Mouse (Mus musculus): ENCODE data around the gene Grb14. TPM values are rescaled to one million over a fixed set of nuclear protein-coding genes. Genes with fewer than 3 reads are reported as not detected.
A peak's percentile ranks its signal among the peaks of the same experiment; 100 is the strongest.

The Grb14 gene
- polyA plus RNA-seq (2016; fragmentation: Nextera tagmentation; extraction: Ambion mirVana): 12.2 and 13.0 TPM in 2 replicates

DNA sequence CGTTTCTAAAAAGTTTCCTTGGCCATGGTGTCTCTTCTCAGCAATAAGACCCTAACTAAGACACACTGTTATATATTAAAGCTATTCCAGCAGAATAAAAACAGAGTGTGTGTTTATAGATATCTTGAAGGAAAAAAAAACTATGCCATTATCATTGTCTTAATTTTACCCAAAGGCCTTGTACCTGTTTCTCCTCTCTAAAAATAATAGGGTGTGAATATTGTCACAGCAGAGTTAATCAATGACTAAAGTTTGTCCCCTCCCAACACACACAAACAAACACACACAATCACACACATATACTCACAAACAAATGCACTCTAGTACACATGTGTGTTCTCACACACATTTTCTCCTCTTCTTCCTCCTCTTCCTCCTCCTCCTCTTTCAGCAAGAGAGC is at the start of gene Grb14:
Grb14 (minus strand) TSS at position 101 of the 400 bp plus-strand sequence.
- Histone ChIP-seq H3K4me2 (replicated peaks) (no peak within 1 kb of the TSS), H3K4me1 (0 out of 2 replicates have a peak, but pooled peaks cover 5% of the 10 kb centered on the region), H3K27me3 (no peaks in the 10 kb centered on the region), H3K4me3 (no peak within 1 kb of the TSS), H3K9ac (no peak within 1 kb of the TSS), H3K36me3 (no peaks in the 10 kb centered on the region), H3K9me3 (no peaks in the 10 kb centered on the region), H3K27ac (no peak within 1 kb of the TSS)
- no peak for ATAC-seq (ENCODE audit: insufficient number of reproducible peaks, insufficient read depth, low FRiP score, low TSS enrichment)
- WGBS: 80% methylated on average over 1 of the region's 1 CpGs

DNA sequence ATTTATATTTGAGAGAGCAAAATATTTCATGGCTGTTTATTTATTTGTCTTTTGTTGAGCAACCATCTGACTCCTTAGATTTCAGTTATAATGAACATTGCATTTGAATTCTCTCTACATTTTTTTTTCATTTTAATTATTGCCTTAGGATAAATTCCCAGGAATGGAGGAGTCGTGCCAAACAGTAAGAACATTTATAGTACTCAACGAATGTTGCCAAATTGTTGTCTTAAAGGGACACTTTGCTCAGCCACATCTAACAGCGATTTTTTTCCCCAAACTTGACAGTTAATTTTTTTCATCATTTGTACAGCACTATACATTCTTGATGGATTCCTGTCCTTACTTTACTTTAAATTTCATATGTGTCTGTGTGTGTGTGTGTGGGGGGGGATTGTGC is 47.4 kb upstream of the Grb14 start:
- Histone ChIP-seq H3K9me3 (no peaks in the 10 kb centered on the region), H3K4me1 (no peaks in the 10 kb centered on the region), H3K9ac (no peak overlapping the region), H3K27ac (no peak overlapping the region), H3K4me3 (no peak overlapping the region), H3K36me3 (no peaks in the 10 kb centered on the region), H3K4me2 (replicated peaks) (no peak overlapping the region), H3K27me3 (no peaks in the 10 kb centered on the region)
- WGBS: 79% methylated on average over 3 of the region's 3 CpGs
- ATAC-seq (ENCODE audit: insufficient number of reproducible peaks, insufficient read depth, low FRiP score, low TSS enrichment): no peak

- H3K4me3 ChIP-seq: no peak overlapping the region
- no peaks in the 10 kb centered on the region for H3K27me3 ChIP-seq
- no peaks in the 10 kb centered on the region for H3K4me1 ChIP-seq
- WGBS: 87% methylated on average over 2 of the region's 2 CpGs
- no peaks in the 10 kb centered on the region for H3K9me3 ChIP-seq
- no peaks in the 10 kb centered on the region for H3K36me3 ChIP-seq
- no peak overlapping the region for H3K9ac ChIP-seq
- no peak for ATAC-seq (ENCODE audit: insufficient number of reproducible peaks, insufficient read depth, low FRiP score, low TSS enrichment)
- no peak overlapping the region for H3K27ac ChIP-seq
- no peak overlapping the region for H3K4me2 ChIP-seq (replicated peaks)
Observed at GRCm38 (mm10) chr2:65053764-65054163, 29.0 kb upstream of the Grb14 start.

DNA sequence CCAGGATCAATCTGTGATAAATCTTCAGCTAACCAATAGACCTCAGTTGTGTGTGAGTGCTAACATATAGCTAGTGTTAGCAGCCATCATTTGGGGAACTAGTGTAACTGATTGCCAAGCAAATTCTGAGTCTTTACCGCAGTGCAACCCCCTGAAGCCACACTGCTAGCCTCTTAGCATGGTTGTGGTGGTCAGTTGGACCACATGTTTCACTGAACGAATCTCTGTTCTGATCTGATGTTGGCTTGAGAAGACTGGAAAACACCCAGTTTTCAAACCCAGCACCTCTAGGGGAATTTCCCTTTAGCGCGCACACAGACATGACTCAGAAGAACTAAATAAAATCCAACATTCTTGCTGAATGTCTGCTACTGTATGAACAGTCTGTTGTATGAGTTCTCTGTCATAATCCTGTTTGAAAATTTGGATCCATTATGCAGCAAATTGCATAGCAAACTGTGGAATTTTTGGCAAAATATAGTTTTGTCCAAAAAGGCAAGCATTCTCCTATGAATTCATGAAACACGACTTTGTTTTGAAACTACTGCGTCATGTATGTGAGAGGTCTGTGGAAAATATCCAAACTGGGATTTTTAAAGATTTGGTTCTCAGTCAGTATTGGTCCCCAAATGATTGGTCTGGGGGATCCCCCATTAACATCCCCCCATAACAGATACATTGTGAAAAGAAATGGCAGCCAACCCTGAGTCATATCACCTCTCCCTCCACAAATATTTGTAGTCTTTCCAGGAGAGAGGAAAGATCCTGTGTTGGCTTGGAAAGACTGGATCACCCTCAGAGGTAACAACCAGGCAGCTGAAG is 27.6 kb upstream of the Grb14 start:
- ATAC-seq (ENCODE audit: insufficient number of reproducible peaks, insufficient read depth, low FRiP score, low TSS enrichment): no peak
- WGBS: 90% methylated on average over 6 of the region's 6 CpGs
- H3K27me3 ChIP-seq: no peaks in the 10 kb centered on the region
- no peaks in the 10 kb centered on the region for H3K9me3 ChIP-seq
- H3K36me3 ChIP-seq: no peaks in the 10 kb centered on the region
- no peaks in the 10 kb centered on the region for H3K4me1 ChIP-seq
- H3K4me3 ChIP-seq: no peak overlapping the region
- H3K9ac ChIP-seq: no peak overlapping the region
- no peak overlapping the region for H3K4me2 ChIP-seq (replicated peaks)
- no peak overlapping the region for H3K27ac ChIP-seq

DNA sequence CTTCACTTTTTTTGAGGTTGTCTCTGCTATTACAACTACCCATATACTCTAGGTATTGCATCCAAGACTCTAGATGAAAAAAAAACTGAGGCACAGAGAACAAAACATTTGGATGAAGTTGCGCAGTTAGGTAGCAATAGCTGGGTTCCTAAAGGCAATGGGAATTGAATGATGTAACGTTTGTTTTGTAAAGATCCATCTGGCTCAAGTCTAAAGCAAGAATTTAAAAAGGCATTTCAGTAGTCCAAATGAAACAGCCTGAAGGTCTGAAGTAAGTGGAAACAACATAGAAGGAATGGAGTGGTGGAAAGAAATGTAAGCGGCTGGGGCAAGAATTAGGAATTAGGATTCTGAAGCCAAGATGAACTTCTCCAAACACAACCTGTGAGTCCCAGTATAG is 26.0 kb upstream of the Grb14 start:
- no peaks in the 10 kb centered on the region for H3K27me3 ChIP-seq
- H3K27ac ChIP-seq: no peak overlapping the region
- no peak overlapping the region for H3K4me3 ChIP-seq
- H3K9me3 ChIP-seq: no peaks in the 10 kb centered on the region
- no peak for ATAC-seq (ENCODE audit: insufficient number of reproducible peaks, insufficient read depth, low FRiP score, low TSS enrichment)
- H3K9ac ChIP-seq: no peak overlapping the region
- 91% methylated on average over 3 of the region's 3 CpGs for WGBS
- no peak overlapping the region for H3K4me2 ChIP-seq (replicated peaks)
- no peaks in the 10 kb centered on the region for H3K4me1 ChIP-seq
- H3K36me3 ChIP-seq: no peaks in the 10 kb centered on the region

DNA sequence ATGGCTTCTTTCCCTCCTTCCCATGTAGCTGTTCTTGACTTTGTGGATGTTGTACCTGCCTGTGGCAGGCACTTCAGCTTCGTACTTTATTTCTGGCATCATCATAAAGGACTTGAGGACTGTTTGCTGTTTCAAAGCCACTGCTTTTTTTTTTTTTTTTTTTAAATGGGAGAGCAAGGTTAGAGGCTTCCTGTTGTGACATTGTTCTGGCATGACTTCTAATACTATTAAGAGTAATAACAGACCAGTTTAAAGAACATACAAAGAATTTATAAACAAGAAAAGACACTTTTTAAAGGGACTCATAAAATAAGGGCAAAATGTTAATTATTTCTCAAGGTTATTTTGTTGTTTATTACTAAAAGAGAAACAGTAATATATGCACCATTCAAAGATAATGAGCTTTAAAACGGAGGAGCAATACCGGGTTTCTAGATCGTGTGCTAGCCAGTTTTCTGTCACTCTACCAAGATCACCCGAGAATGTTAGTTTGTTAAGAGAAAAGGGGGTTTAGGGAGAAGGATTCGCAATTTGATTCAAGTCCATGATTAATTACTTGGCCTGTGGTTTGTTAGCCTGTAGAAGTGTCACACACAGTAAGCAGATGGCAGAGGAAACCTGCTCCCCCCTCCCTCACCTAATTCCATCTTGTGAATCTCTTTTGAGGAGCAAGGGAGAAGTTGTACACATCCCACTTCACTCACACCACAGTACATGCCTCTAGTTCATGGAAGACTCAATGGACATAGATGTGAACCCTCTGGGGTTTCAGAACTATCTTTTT is 23.6 kb upstream of the Grb14 start:
- H3K36me3 ChIP-seq: no peaks in the 10 kb centered on the region

GRCm38 (mm10) chr2:65038164-65038563 is 13.4 kb upstream of the Grb14 start:
- no peak overlapping the region for H3K4me3 ChIP-seq
- no peaks in the 10 kb centered on the region for H3K36me3 ChIP-seq
- H3K27ac ChIP-seq: no peak overlapping the region
- WGBS: 33% methylated on average over 4 of the region's 4 CpGs
- no peak overlapping the region for H3K4me2 ChIP-seq (replicated peaks)
- H3K27me3 ChIP-seq: no peaks in the 10 kb centered on the region
- H3K9ac ChIP-seq: no peak overlapping the region
- H3K4me1 ChIP-seq: no peaks in the 10 kb centered on the region
- ATAC-seq (ENCODE audit: insufficient number of reproducible peaks, insufficient read depth, low FRiP score, low TSS enrichment): no peak
- H3K9me3 ChIP-seq: no peaks in the 10 kb centered on the region

More for the DNA sequence above, 23.6 kb upstream of the Grb14 start:
- Histone ChIP-seq H3K9ac (no peak overlapping the region), H3K9me3 (no peaks in the 10 kb centered on the region), H3K27ac (no peak overlapping the region), H3K4me1 (no peaks in the 10 kb centered on the region), H3K4me3 (no peak overlapping the region), H3K4me2 (replicated peaks) (no peak overlapping the region), H3K27me3 (no peaks in the 10 kb centered on the region)
- 81% methylated on average over 6 of the region's 6 CpGs for WGBS
- ATAC-seq (ENCODE audit: insufficient number of reproducible peaks, insufficient read depth, low FRiP score, low TSS enrichment): no peak

- ATAC-seq (ENCODE audit: insufficient number of reproducible peaks, insufficient read depth, low FRiP score, low TSS enrichment): no peak
- no peaks in the 10 kb centered on the region for H3K4me1 ChIP-seq
- no peak overlapping the region for H3K4me2 ChIP-seq (replicated peaks)
- H3K36me3 ChIP-seq: no peaks in the 10 kb centered on the region
- H3K27me3 ChIP-seq: no peaks in the 10 kb centered on the region
- 38% methylated on average over 8 of the region's 8 CpGs for WGBS
- H3K4me3 ChIP-seq: no peak overlapping the region
- no peaks in the 10 kb centered on the region for H3K9me3 ChIP-seq
- H3K9ac ChIP-seq: no peak overlapping the region
- no peak overlapping the region for H3K27ac ChIP-seq
Observed at GRCm38 (mm10) chr2:65037546-65037945, 12.8 kb upstream of the Grb14 start.

DNA sequence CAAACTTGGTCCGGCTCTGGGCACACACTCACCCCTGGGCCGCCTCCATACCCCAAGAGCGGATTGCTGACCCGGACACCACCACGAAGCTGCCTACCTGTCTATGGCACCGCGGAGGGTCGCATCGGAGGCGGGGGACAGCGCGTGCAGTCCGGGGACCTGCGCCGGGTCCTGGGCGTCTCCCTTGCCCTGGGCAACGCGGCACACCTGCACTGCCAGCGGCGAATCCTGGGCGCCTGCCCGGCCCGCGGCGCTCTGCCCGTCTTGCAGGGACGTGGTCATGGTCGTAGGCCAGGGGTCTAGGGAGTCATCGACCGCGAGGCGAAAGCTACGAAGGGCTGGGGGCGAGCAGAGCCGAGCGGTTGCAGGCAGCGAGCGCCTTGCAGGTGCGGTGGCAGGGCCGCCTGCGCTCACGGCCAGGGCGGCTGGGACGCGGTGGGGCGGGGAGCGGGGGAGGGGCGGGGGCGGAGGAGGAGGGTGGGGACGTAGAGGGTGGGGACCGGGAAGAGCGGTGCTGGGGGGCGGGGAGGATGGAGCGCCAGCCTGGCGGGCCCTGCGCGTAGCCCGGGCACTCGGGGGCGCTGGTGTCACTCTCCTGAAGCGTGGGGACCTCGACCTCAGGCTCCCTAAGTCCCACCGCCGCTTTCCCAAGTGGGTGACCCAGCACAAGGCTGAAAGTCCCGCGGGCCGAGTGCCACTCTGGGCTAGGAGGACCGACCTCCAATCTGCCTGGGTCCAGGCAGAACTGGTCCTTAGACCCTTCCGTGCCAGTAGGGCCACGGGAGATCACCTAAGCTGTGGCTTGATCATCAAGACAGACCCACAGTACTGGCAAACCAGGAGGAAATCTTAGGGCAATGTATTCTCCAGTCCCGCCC is 2.2 kb downstream of the Grb14 start:
- Histone ChIP-seq H3K4me3 (peak overlapping the region; percentile 70), H3K27me3 (no peaks in the 10 kb centered on the region), H3K36me3 (no peaks in the 10 kb centered on the region), H3K4me1 (0 out of 2 replicates have a peak, but pooled peaks cover 5% of the 10 kb centered on the region), H3K27ac (no peak overlapping the region), H3K9ac (peak overlapping the region; percentile 66), H3K4me2 (replicated peaks) (peak overlapping the region; percentile 99), H3K9me3 (no peaks in the 10 kb centered on the region)
- 1% methylated on average over 62 of the region's 71 CpGs for WGBS
- peak; percentile 67; the same call in 1 of the 2 replicates for ATAC-seq (ENCODE audit: insufficient number of reproducible peaks, insufficient read depth, low FRiP score, low TSS enrichment)

- Histone ChIP-seq H3K9me3 (no peaks in the 10 kb centered on the region), H3K4me1 (0 out of 2 replicates have a peak, but pooled peaks cover 5% of the 10 kb centered on the region), H3K4me3 (peak overlapping the region; percentile 70), H3K36me3 (no peaks in the 10 kb centered on the region), H3K4me2 (replicated peaks) (peak overlapping the region; percentile 99), H3K9ac (peak overlapping the region; percentile 66), H3K27me3 (no peaks in the 10 kb centered on the region), H3K27ac (no peak overlapping the region)
- 10% methylated on average over 15 of the region's 15 CpGs for WGBS
- 0 out of 2 replicates have a peak, but pooled peaks have one; percentile 23 for ATAC-seq (ENCODE audit: insufficient number of reproducible peaks, insufficient read depth, low FRiP score, low TSS enrichment)
Observed at GRCm38 (mm10) chr2:65021691-65022362, 3.0 kb downstream of the Grb14 start.

- 85% methylated on average over 2 of the region's 2 CpGs for WGBS
- H3K4me1 ChIP-seq: 0 out of 2 replicates have a peak, but pooled peaks cover 5% of the 10 kb centered on the region
- no peak overlapping the region for H3K9ac ChIP-seq
- no peak overlapping the region for H3K4me3 ChIP-seq
- H3K27ac ChIP-seq: no peak overlapping the region
- no peaks in the 10 kb centered on the region for H3K27me3 ChIP-seq
- ATAC-seq (ENCODE audit: insufficient number of reproducible peaks, insufficient read depth, low FRiP score, low TSS enrichment): no peak
- H3K36me3 ChIP-seq: no peaks in the 10 kb centered on the region
- H3K9me3 ChIP-seq: no peaks in the 10 kb centered on the region
- no peak overlapping the region for H3K4me2 ChIP-seq (replicated peaks)
Observed at GRCm38 (mm10) chr2:65017375-65017774, 7.4 kb downstream of the Grb14 start.
